Mouse (Mus musculus): ENCODE results near the gene Cyfip2.

GRCm38 (mm10) chr11:46209884-46210283 lies 102.8 kb downstream of the Cyfip2 start:
- TF ChIP-seq POLR2A (IDR thresholded peaks at IDR 0.05; ENCODE audit: extremely low read depth, insufficient read depth, low read length) (no peak), CTCF (IDR thresholded peaks at IDR 0.05; ENCODE audit: low read depth, low read length) (no peak)

All from liver, adult 2 months (tissue).